Mouse (Mus musculus) limb, embryonic 12.5 days (tissue): ENCODE results near the gene Trp53tg5. TPM values are rescaled to one million over a fixed set of nuclear protein-coding genes. Genes with fewer than 3 reads are reported as not detected.

Source experiments
- ATAC-seq: fragments of 200-750 bp; cut with Nextera tagmentation; 2 replicates; pipeline ENCODE4 v1.8.0; 2017; ENCODE audit warnings: low read depth, moderate TSS enrichment; ENCODE audit not compliant: insufficient number of reproducible peaks, insufficient read depth, low FRiP score, low TSS enrichment
- H3K27ac ChIP-seq: fragments of 300-500 bp; sonication (generic); 2 replicates; pipeline ENCODE4 v1.5.1; 2016; ENCODE audit warnings: mild to moderate bottlenecking, moderate library complexity
- H3K27me3 ChIP-seq: fragments of 300-500 bp; sonication (generic); 2 replicates; pipeline ENCODE4 v1.6.1; 2016; ENCODE audit warnings: mild to moderate bottlenecking, moderate library complexity
- H3K36me3 ChIP-seq: fragments of 300-500 bp; sonication (generic); 2 replicates; pipeline ENCODE4 v1.6.1; 2016; ENCODE audit warnings: mild to moderate bottlenecking, moderate library complexity
- H3K4me1 ChIP-seq: fragments of 300-500 bp; sonication (generic); replicated peaks from 2 replicates; pipeline ENCODE4 v1.6.1; 2016
- H3K4me2 ChIP-seq: fragments of 300-500 bp; sonication (generic); 2 replicates; pipeline ENCODE4 v1.6.1; 2016; ENCODE audit warnings: mild to moderate bottlenecking, moderate library complexity
- H3K4me3 ChIP-seq: fragments of 300-500 bp; sonication (generic); replicated peaks from 2 replicates; pipeline ENCODE4 v1.5.1; 2016; ENCODE audit warnings: mild to moderate bottlenecking
- H3K9ac ChIP-seq: fragments of 300-500 bp; sonication (generic); replicated peaks from 2 replicates; pipeline ENCODE4 v1.6.1; 2016; ENCODE audit warnings: mild to moderate bottlenecking, moderate library complexity
- H3K9me3 ChIP-seq: fragments of 300-500 bp; sonication (generic); 2 replicates; pipeline ENCODE4 v1.6.1; 2016; ENCODE audit warnings: mild to moderate bottlenecking, moderate library complexity
- WGBS: fragments of 180-500 bp; shearing (Covaris S2); methylation state at CpG from one replicate; pipeline ENCODE4 v1.1.7; 2016; 5-methylcytosine and 5-hydroxymethylcytosine counted together
- polyA plus RNA-seq: library from polyadenylated mRNA; unstranded; fragments of >200 nt; fragmentation: Nextera tagmentation; extraction: Ambion mirVana; gene quantifications from 2 replicates; pipeline ENCODE4 v1.2.1, GENCODE M21; 2016

Trp53tg5 gene
- polyA plus RNA-seq, 1 experiment from 2014 or later: not detected

- no peak overlapping the region for H3K4me3 ChIP-seq
- peaks cover 81% of the 10 kb centered on the region for H3K4me1 ChIP-seq
- peaks cover 14% of the 10 kb centered on the region for H3K27me3 ChIP-seq
- no peak overlapping the region for H3K4me2 ChIP-seq
- no peak overlapping the region for H3K27ac ChIP-seq
- 43% methylated on average over 8 of the region's 8 CpGs for WGBS
- ATAC-seq: no peak
- no peaks in the 10 kb centered on the region for H3K36me3 ChIP-seq
- no peaks in the 10 kb centered on the region for H3K9me3 ChIP-seq
- no peak overlapping the region for H3K9ac ChIP-seq
These were observed 35.3 kb downstream of the Trp53tg5 start for GRCm38 (mm10) chr2:164438257-164438656.

- no peak overlapping the region for H3K4me3 ChIP-seq
- no peak overlapping the region for H3K4me2 ChIP-seq
- no peaks in the 10 kb centered on the region for H3K36me3 ChIP-seq
- H3K27ac ChIP-seq: no peak overlapping the region
- H3K27me3 ChIP-seq: peaks cover 14% of the 10 kb centered on the region
- no peak for ATAC-seq
- WGBS: 40% methylated on average over 6 of the region's 6 CpGs
- no peak overlapping the region for H3K9ac ChIP-seq
- peaks cover 85% of the 10 kb centered on the region for H3K4me1 ChIP-seq
- H3K9me3 ChIP-seq: no peaks in the 10 kb centered on the region
These were observed 35.8 kb downstream of the Trp53tg5 start for GRCm38 (mm10) chr2:164437710-164438109.

GRCm38 (mm10) chr2:164436961-164437360 is 36.6 kb downstream of the Trp53tg5 start:
- Histone ChIP-seq H3K9me3 (no peaks in the 10 kb centered on the region), H3K4me1 (peaks cover 88% of the 10 kb centered on the region)

DNA sequence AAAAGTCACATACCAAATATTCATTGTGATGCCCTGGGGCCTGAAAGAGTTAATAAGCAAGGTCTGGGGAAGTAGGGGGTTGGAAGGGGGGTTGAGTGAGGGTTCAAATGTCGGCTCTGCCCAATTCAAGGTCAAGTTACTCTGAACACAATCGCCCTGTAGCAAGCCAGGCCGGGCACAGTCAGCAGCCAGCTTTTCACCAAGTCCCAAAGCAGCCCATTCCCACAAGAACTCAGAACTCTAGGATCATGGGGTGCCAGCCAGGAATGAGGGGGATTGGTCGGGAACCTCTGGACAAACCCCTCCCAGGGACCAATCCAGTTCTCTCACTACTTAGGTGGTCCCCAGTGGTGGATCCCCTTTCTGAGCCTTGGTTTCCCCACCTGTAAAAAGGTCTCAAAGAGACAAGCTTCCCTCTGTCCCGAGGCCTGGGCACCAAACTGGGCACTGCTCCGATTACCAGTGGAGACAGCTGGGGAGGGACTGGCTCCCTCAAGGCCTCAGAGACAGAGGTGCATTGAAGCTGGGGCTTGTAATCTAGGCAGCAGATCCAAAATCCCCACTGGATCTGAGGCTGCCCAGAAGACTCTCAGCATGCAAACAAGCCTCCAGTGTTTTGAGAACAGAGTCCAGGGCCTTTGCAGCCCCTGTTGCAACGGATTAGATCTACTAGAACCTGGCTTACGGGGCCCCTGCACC is 37.2 kb downstream of the Trp53tg5 start:
- Histone ChIP-seq H3K4me3 (no peak overlapping the region), H3K27ac (peak overlapping the region; percentile 69; the same call in 1 of the 2 replicates), H3K9me3 (no peaks in the 10 kb centered on the region), H3K4me2 (peak overlapping the region; percentile 3), H3K36me3 (no peaks in the 10 kb centered on the region), H3K4me1 (peaks cover 88% of the 10 kb centered on the region), H3K27me3 (peaks cover 15% of the 10 kb centered on the region), H3K9ac (peak overlapping the region; percentile 34; the same call in 1 of the 2 replicates)
- ATAC-seq: no peak
- 15% methylated on average over 8 of the region's 8 CpGs for WGBS

More at GRCm38 (mm10) chr2:164436961-164437360, 36.6 kb downstream of the Trp53tg5 start:
- H3K4me2 ChIP-seq: 0 out of 2 replicates have a peak overlapping the region, but pooled peaks have one; percentile 3
- H3K4me3 ChIP-seq: no peak overlapping the region
- no peaks in the 10 kb centered on the region for H3K36me3 ChIP-seq
- H3K9ac ChIP-seq: peak overlapping the region; percentile 34; the same call in 1 of the 2 replicates
- peaks cover 16% of the 10 kb centered on the region for H3K27me3 ChIP-seq
- no peak for ATAC-seq
- peak overlapping the region; percentile 69; the same call in 1 of the 2 replicates for H3K27ac ChIP-seq
- 46% methylated on average over 3 of the region's 3 CpGs for WGBS

- Histone ChIP-seq H3K27ac (0 out of 2 replicates have a peak overlapping the region, but pooled peaks have one; percentile 53), H3K36me3 (no peaks in the 10 kb centered on the region), H3K4me1 (peaks cover 88% of the 10 kb centered on the region), H3K4me3 (no peak overlapping the region), H3K9me3 (no peaks in the 10 kb centered on the region), H3K4me2 (no peak overlapping the region), H3K27me3 (peaks cover 9% of the 10 kb centered on the region; the same call in 1 of the 2 replicates), H3K9ac (no peak overlapping the region)
- ATAC-seq: no peak
- WGBS: 31% methylated on average over 5 of the region's 5 CpGs
These were observed 38.1 kb downstream of the Trp53tg5 start for GRCm38 (mm10) chr2:164435216-164436090.

- Histone ChIP-seq H3K4me3 (no peak overlapping the region), H3K36me3 (no peaks in the 10 kb centered on the region), H3K27me3 (peaks cover 16% of the 10 kb centered on the region), H3K27ac (no peak overlapping the region), H3K4me2 (no peak overlapping the region), H3K4me1 (peaks cover 87% of the 10 kb centered on the region), H3K9ac (no peak overlapping the region), H3K9me3 (no peaks in the 10 kb centered on the region)
- ATAC-seq: no peak
- 44% methylated on average over 3 of the region's 3 CpGs for WGBS
These were observed 38.8 kb downstream of the Trp53tg5 start for GRCm38 (mm10) chr2:164434681-164435080.

DNA sequence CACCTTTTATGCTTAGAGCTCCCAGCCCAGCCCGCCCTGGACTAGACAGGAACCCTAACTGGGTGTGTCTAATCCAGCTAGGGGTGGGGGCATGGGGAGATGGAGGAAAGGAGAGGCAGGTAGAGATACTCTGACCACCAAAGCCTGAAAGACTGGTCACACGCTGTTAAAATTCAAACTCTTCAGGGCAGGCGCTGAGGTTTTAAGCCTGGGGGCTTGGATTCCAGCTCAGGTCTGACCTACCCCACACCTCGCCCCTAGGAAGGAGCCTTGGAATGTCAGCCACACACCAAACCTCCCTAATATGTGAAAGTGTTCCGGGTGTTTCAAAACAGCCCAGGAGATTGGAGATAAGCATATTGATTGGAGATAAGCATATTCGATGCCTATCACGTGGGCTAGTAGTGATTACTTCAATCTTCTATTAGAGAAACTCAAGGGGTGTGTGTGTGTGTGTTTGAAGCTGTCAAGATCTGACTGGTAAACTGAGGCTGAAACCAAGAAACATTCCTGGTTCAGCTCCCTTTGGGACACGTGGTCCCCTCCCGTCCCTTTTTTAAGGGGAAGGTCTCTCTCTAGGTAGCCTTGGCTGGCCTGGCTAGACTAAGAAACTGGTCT is 40.1 kb downstream of the Trp53tg5 start:
- Histone ChIP-seq H3K9me3 (no peaks in the 10 kb centered on the region), H3K36me3 (peaks cover 12% of the 10 kb centered on the region; the same call in 1 of the 2 replicates), H3K4me2 (peak overlapping the region; percentile 28; the same call in 1 of the 2 replicates), H3K4me1 (peaks cover 80% of the 10 kb centered on the region), H3K4me3 (no peak overlapping the region), H3K27me3 (peaks cover 27% of the 10 kb centered on the region), H3K9ac (no peak overlapping the region), H3K27ac (peak overlapping the region; percentile 56; the same call in 1 of the 2 replicates)
- 75% methylated on average over 9 of the region's 9 CpGs for WGBS
- ATAC-seq: no peak

GRCm38 (mm10) chr2:164432541-164433191 is 40.9 kb downstream of the Trp53tg5 start:
- peak overlapping the region; percentile 23; the same call in 1 of the 2 replicates for H3K9ac ChIP-seq
- H3K9me3 ChIP-seq: no peaks in the 10 kb centered on the region
- H3K4me1 ChIP-seq: peaks cover 73% of the 10 kb centered on the region
- peak overlapping the region; percentile 56; the same call in 1 of the 2 replicates for H3K27ac ChIP-seq
- H3K4me2 ChIP-seq: peak overlapping the region; percentile 28
- peaks cover 19% of the 10 kb centered on the region; the same call in 1 of the 2 replicates for H3K36me3 ChIP-seq
- H3K27me3 ChIP-seq: peaks cover 33% of the 10 kb centered on the region
- 25% methylated on average over 22 of the region's 22 CpGs for WGBS
- no peak for ATAC-seq
- no peak overlapping the region for H3K4me3 ChIP-seq

DNA sequence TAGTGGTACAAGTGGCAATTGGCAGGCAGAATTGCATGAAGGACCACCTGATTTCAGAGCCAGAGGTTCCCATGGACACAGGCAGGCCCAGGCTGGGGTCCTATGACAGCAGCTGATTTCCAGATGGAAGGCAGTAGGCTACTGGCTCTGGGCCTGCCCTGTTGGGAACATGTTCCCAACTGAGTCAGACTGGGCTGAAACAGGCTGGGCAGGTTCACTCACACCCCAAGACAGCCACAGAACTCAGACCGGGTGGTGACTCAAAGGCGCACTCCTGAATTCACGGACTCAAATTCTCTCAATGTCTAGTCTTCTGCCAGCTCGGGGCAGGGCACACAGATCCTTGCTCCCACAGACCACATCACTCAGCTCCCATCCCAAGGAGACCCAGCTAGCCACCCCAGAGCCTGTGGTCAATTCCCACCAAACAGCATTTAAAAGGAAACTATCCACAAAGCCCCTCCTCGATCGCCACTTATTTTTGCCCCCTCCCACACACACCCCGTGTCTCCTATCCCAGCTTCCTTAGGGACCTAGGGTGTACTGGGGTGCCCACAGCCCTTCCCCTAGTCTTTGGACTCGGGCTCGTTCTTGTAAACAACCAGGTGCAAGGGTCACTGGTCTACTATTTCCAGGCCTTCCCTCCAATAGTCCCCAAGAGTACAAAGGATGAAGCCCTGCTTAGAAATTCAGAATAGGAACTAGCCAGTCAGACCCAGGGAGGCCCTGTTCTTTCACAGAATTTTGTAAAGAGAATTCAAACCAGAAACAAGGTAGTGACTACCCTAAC is 41.7 kb downstream of the Trp53tg5 start:
- H3K27ac ChIP-seq: peak overlapping the region; percentile 56; the same call in 1 of the 2 replicates
- H3K9ac ChIP-seq: peak overlapping the region; percentile 23; the same call in 1 of the 2 replicates
- no peak for ATAC-seq
- no peak overlapping the region for H3K4me3 ChIP-seq
- H3K4me1 ChIP-seq: peaks cover 65% of the 10 kb centered on the region
- H3K9me3 ChIP-seq: no peaks in the 10 kb centered on the region
- H3K36me3 ChIP-seq: peaks cover 19% of the 10 kb centered on the region; the same call in 1 of the 2 replicates
- 67% methylated on average over 9 of the region's 9 CpGs for WGBS
- no peak overlapping the region for H3K4me2 ChIP-seq
- H3K27me3 ChIP-seq: peaks cover 37% of the 10 kb centered on the region

DNA sequence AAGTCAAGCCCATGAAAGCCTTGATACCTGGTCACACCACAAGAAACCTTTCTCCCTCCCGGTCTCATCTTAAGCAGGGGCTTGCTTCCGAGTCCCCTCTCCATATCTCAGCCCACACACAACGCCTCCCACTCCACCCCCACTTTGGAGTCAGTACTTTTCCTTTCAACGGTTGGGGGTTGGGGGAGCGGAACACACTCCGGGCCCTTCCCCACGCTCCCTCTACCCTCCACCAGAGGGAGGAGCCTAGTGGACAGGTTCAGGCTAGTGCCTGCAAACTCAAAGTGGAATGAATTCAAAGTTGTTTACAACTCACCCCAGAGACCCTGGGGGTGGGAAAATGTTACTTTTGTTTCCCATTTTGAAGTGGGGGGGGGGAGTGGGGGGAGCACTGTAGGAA is 42.8 kb downstream of the Trp53tg5 start:
- H3K27ac ChIP-seq: 0 out of 2 replicates have a peak overlapping the region, but pooled peaks have one; percentile 1

More for the DNA sequence above, 42.8 kb downstream of the Trp53tg5 start:
- no peak overlapping the region for H3K9ac ChIP-seq
- ATAC-seq: no peak
- H3K27me3 ChIP-seq: peaks cover 37% of the 10 kb centered on the region
- H3K4me2 ChIP-seq: peak overlapping the region; percentile 20
- 3% methylated on average over 7 of the region's 7 CpGs for WGBS
- no peak overlapping the region for H3K4me3 ChIP-seq
- H3K4me1 ChIP-seq: peaks cover 53% of the 10 kb centered on the region
- peaks cover 31% of the 10 kb centered on the region; the same call in 1 of the 2 replicates for H3K36me3 ChIP-seq
- no peaks in the 10 kb centered on the region for H3K9me3 ChIP-seq
